Mouse (Mus musculus): ENCODE results near the gene Tnk2. TPM values are rescaled to one million over a fixed set of nuclear protein-coding genes. Genes with fewer than 3 reads are reported as not detected.

The Tnk2 gene
- polyA plus RNA-seq, 1 experiment, result 35.8 TPM

DNA sequence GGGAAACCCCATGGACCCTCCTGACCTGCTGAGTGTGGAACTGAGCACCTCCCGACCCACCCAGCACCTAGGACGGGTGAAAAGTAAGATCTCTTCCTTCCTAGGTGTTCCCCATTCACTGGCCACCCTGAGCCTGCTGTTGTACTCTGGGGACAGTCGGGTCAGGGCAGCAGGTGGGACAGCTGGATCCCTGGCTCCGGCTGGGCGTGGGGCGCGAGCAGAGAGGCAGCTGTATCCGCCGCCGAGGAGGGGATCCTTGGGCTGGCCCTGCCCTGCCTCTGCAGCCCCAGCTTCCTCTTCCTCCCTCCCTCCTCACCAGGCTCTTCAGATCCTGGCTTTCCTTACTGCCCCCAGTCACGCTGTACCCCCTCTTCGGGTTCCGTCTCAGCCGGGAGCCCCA, 34.2 kb downstream of the Tnk2 start:
- TF ChIP-seq CTCF (conservative IDR thresholded peaks at IDR 0.05; ENCODE audit: insufficient read depth, insufficient read length, low read depth, low read length), result no peak
- TF ChIP-seq POLR2A (IDR thresholded peaks at IDR 0.05; ENCODE audit: low read depth, low read length), result no peak
- WGBS, result 82% methylated on average over 14 of the region's 14 CpGs
- Histone ChIP-seq H3K27ac (ENCODE audit: insufficient read depth, low read depth, low read length) (no peak overlapping the region), H3K27me3 (replicated peaks; ENCODE audit: control insufficient read depth, insufficient read depth, low read length) (no peaks in the 10 kb centered on the region), H3K4me1 (ENCODE audit: control insufficient read depth, insufficient read depth, low read length) (peaks cover 4% of the 10 kb centered on the region), H3K36me3 (ENCODE audit: control insufficient read depth, insufficient read depth, low read length) (no peaks in the 10 kb centered on the region), H3K4me3 (ENCODE audit: insufficient read depth, low read depth, low read length) (no peak overlapping the region)
- DNase-seq, result no peak

DNA sequence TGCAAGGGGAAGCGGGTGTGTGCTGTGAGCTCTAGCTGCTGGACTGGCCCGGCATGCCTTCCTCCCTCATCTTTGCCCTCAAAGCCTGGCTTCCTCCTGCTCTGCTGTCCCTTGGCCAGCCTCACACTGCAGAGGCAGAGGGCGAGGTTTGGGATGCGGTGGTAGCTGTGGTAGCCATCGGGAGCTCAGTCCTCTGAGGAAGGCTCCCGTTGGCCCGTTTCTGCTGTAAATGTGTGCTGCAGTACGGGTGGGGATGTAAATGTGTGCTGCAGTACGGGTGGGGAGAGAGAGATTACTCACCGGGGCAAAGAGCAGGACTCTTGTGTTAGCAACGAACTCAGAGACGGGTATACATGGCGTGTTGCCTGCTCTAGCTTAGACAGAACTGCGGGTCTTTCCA, 35.1 kb downstream of the Tnk2 start:
- TF ChIP-seq CTCF (conservative IDR thresholded peaks at IDR 0.05; ENCODE audit: insufficient read depth, insufficient read length, low read depth, low read length) (no peak), POLR2A (IDR thresholded peaks at IDR 0.05; ENCODE audit: low read depth, low read length) (no peak)
- H3K27ac ChIP-seq (ENCODE audit: insufficient read depth, low read depth, low read length), result no peak overlapping the region
- WGBS, result 77% methylated on average over 14 of the region's 14 CpGs
- no peaks in the 10 kb centered on the region for H3K27me3 ChIP-seq (replicated peaks; ENCODE audit: control insufficient read depth, insufficient read depth, low read length)
- no peaks in the 10 kb centered on the region for H3K36me3 ChIP-seq (ENCODE audit: control insufficient read depth, insufficient read depth, low read length)
- no peak for DNase-seq
- H3K4me3 ChIP-seq (ENCODE audit: insufficient read depth, low read depth, low read length), result no peak overlapping the region
- no peaks in the 10 kb centered on the region for H3K4me1 ChIP-seq (ENCODE audit: control insufficient read depth, insufficient read depth, low read length)

DNA sequence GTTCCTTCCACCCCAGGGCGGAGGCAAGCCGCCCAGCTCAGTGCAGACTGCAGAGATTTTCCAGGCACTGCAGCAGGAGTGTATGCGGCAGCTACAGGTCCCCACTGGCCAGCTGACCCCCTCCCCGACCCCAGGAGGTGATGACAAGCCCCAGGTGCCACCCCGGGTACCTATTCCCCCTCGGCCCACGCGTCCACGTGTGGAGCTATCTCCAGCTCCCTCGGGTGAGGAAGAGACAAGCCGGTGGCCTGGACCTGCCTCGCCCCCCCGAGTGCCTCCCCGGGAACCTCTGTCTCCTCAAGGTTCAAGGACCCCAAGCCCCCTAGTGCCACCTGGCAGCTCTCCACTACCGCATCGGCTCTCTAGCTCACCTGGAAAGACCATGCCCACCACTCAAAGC, 36.3 kb downstream of the Tnk2 start:
- no peak for DNase-seq
- Histone ChIP-seq H3K27me3 (replicated peaks; ENCODE audit: control insufficient read depth, insufficient read depth, low read length) (no peaks in the 10 kb centered on the region), H3K27ac (ENCODE audit: insufficient read depth, low read depth, low read length) (no peak overlapping the region), H3K4me3 (ENCODE audit: insufficient read depth, low read depth, low read length) (no peak overlapping the region), H3K4me1 (ENCODE audit: control insufficient read depth, insufficient read depth, low read length) (no peaks in the 10 kb centered on the region), H3K36me3 (ENCODE audit: control insufficient read depth, insufficient read depth, low read length) (no peaks in the 10 kb centered on the region)
- TF ChIP-seq POLR2A (IDR thresholded peaks at IDR 0.05; ENCODE audit: low read depth, low read length) (no peak), CTCF (conservative IDR thresholded peaks at IDR 0.05; ENCODE audit: insufficient read depth, insufficient read length, low read depth, low read length) (no peak)
- 92% methylated on average over 16 of the region's 16 CpGs for WGBS

DNA sequence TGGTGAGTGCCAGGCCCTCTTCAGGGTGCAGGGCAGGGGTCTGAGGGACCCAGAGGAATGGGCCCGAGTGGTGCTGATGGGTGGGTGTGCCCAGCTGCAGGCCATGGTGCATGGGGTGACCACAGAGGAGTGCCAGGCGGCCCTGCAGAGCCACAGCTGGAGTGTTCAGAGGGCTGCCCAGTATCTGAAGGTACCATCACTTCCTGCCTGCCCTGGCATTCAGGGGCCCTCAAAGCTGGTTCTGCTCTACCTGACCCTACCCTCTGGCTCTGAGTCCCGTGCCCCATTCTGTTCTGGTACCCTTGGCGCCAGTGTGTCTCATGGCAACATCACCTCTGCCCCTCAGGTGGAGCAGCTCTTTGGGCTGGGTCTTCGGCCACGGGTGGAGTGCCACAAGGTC, 37.1 kb downstream of the Tnk2 start:
- Histone ChIP-seq H3K36me3 (ENCODE audit: control insufficient read depth, insufficient read depth, low read length) (no peaks in the 10 kb centered on the region), H3K4me1 (ENCODE audit: control insufficient read depth, insufficient read depth, low read length) (no peaks in the 10 kb centered on the region)

DNA sequence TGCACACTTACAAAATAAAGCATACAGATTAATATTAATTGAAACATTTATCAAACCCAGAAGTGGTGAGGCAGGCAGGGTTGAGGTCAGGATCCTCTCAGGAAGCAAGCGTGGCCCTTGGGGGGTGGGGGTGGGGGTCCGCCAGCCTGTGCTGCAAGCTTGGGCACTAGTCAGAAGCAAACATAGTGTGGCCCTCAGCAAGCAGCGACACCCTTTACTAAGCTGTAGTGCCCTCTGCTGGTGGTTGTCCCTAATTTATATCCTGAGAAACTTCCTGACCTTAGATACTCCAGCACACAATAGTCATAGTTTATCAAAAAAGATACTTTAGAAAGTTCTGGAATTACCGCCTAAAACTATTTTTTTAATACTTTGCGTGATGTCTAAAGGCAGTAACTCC, 38.5 kb downstream of the Tnk2 start:
- H3K4me1 ChIP-seq (ENCODE audit: control insufficient read depth, insufficient read depth, low read length), result no peaks in the 10 kb centered on the region
- H3K27ac ChIP-seq (ENCODE audit: insufficient read depth, low read depth, low read length), result no peak overlapping the region
- H3K27me3 ChIP-seq (replicated peaks; ENCODE audit: control insufficient read depth, insufficient read depth, low read length), result no peaks in the 10 kb centered on the region
- WGBS, result 21% methylated on average over 5 of the region's 5 CpGs
- H3K4me3 ChIP-seq (ENCODE audit: insufficient read depth, low read depth, low read length), result no peak overlapping the region
- TF ChIP-seq CTCF (conservative IDR thresholded peaks at IDR 0.05; ENCODE audit: insufficient read depth, insufficient read length, low read depth, low read length), result peak; percentile 79
- no peak for TF ChIP-seq POLR2A (IDR thresholded peaks at IDR 0.05; ENCODE audit: low read depth, low read length)
- H3K36me3 ChIP-seq (ENCODE audit: control insufficient read depth, insufficient read depth, low read length), result no peaks in the 10 kb centered on the region
- DNase-seq, result peak; percentile 88

More for the DNA sequence above, 37.1 kb downstream of the Tnk2 start:
- TF ChIP-seq POLR2A (IDR thresholded peaks at IDR 0.05; ENCODE audit: low read depth, low read length) (no peak), CTCF (conservative IDR thresholded peaks at IDR 0.05; ENCODE audit: insufficient read depth, insufficient read length, low read depth, low read length) (no peak)
- no peak overlapping the region for H3K4me3 ChIP-seq (ENCODE audit: insufficient read depth, low read depth, low read length)
- H3K27ac ChIP-seq (ENCODE audit: insufficient read depth, low read depth, low read length), result no peak overlapping the region
- H3K27me3 ChIP-seq (replicated peaks; ENCODE audit: control insufficient read depth, insufficient read depth, low read length), result no peaks in the 10 kb centered on the region
- DNase-seq, result no peak
- 90% methylated on average over 6 of the region's 6 CpGs for WGBS

DNA sequence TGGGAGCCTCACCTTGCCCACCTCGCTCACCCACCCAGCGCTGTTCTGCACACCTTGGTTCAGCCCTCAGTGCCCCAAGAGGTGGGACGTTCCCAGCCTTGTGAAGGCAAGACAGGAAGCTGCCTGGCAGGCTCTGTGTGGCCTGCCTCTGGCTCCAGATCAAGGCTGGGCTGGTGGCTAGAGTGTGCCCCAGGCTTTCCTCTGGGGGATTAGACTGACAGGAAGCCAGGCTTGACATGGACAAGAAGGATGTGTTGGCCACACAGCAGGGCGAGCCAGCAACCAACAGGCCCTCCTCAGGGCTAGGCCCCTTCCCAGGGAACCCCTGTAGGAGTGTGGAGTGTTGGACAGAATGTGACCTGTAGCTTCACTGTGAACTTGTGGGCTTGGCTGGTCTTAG, 39.2 kb downstream of the Tnk2 start:
- Histone ChIP-seq H3K27ac (ENCODE audit: insufficient read depth, low read depth, low read length) (no peak overlapping the region; the same call in 1 of the 2 replicates), H3K36me3 (ENCODE audit: control insufficient read depth, insufficient read depth, low read length) (no peaks in the 10 kb centered on the region), H3K27me3 (replicated peaks; ENCODE audit: control insufficient read depth, insufficient read depth, low read length) (no peaks in the 10 kb centered on the region), H3K4me1 (ENCODE audit: control insufficient read depth, insufficient read depth, low read length) (no peaks in the 10 kb centered on the region), H3K4me3 (ENCODE audit: insufficient read depth, low read depth, low read length) (no peak overlapping the region)
- WGBS, result 66% methylated on average over 4 of the region's 4 CpGs
- TF ChIP-seq CTCF (conservative IDR thresholded peaks at IDR 0.05; ENCODE audit: insufficient read depth, insufficient read length, low read depth, low read length) (no peak), POLR2A (IDR thresholded peaks at IDR 0.05; ENCODE audit: low read depth, low read length) (no peak)
- peak; percentile 54 for DNase-seq

DNA sequence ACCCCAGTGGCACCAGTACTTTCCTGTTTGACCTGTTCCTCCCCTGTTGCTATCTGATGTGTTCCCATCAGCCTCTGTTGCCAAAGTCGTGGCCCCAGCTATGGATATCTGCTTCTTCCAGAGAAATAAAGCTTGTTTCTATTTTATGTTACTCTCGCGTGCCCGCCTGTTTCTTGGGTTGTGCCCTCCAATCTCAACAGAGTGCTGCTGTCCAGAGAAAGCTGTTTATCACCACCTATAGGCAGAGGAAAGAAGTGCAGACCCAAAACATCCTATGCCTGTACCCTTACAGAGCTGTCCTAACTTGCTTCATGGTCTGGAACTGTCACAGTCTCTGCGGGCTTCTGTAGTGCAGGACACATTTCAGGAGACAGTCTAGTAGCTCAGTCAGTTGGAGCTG, 39.7 kb downstream of the Tnk2 start:
- no peaks in the 10 kb centered on the region for H3K4me1 ChIP-seq (ENCODE audit: control insufficient read depth, insufficient read depth, low read length)
- H3K4me3 ChIP-seq (ENCODE audit: insufficient read depth, low read depth, low read length), result no peak overlapping the region
- no peak overlapping the region for H3K27ac ChIP-seq (ENCODE audit: insufficient read depth, low read depth, low read length)
- no peak for TF ChIP-seq POLR2A (IDR thresholded peaks at IDR 0.05; ENCODE audit: low read depth, low read length)
- TF ChIP-seq CTCF (conservative IDR thresholded peaks at IDR 0.05; ENCODE audit: insufficient read depth, insufficient read length, low read depth, low read length), result peak; percentile 59
- DNase-seq, result peak; percentile 67
- H3K27me3 ChIP-seq (replicated peaks; ENCODE audit: control insufficient read depth, insufficient read depth, low read length), result no peaks in the 10 kb centered on the region
- 50% methylated on average over 5 of the region's 5 CpGs for WGBS
- no peaks in the 10 kb centered on the region for H3K36me3 ChIP-seq (ENCODE audit: control insufficient read depth, insufficient read depth, low read length)

DNA sequence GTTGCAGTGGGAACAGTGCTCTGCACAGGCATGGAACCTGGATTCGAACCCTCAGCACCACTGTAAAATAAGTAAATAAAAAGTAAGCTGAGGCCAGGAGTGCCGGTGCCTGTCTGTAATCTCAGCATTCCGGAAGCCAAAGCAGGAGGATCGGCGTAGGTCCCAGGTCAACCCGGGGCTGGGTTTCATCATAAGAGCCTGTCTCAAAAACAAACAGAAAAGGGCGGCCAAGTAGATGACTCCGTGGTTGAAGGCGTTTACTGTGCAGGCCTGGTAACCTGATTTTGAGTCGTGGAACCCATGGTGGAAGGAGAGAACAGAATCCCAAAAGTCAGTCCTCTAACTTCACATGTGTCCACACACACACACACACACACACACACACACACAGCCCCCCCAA, 41.7 kb downstream of the Tnk2 start:
- H3K27ac ChIP-seq (ENCODE audit: insufficient read depth, low read depth, low read length), result no peak overlapping the region
- no peak for DNase-seq
- 68% methylated on average over 10 of the region's 10 CpGs for WGBS

More for the DNA sequence above, 41.7 kb downstream of the Tnk2 start:
- H3K4me1 ChIP-seq (ENCODE audit: control insufficient read depth, insufficient read depth, low read length), result no peaks in the 10 kb centered on the region
- no peaks in the 10 kb centered on the region for H3K27me3 ChIP-seq (replicated peaks; ENCODE audit: control insufficient read depth, insufficient read depth, low read length)
- H3K4me3 ChIP-seq (ENCODE audit: insufficient read depth, low read depth, low read length), result no peak overlapping the region
- no peaks in the 10 kb centered on the region for H3K36me3 ChIP-seq (ENCODE audit: control insufficient read depth, insufficient read depth, low read length)
- TF ChIP-seq POLR2A (IDR thresholded peaks at IDR 0.05; ENCODE audit: low read depth, low read length), result no peak
- TF ChIP-seq CTCF (conservative IDR thresholded peaks at IDR 0.05; ENCODE audit: insufficient read depth, insufficient read length, low read depth, low read length), result no peak
